Mouse (Mus musculus) ES-Bruce4 (cell line): ENCODE data around the gene Med4.

Experiments used
- CTCF ChIP-seq: IDR thresholded peaks from one replicate; pipeline ENCODE4 v1.8.1; 2011; ENCODE audit warnings: low read depth, low read length
- POLR2A ChIP-seq: IDR thresholded peaks from one replicate; pipeline ENCODE4 v1.8.1; 2011; ENCODE audit warnings: low read length; ENCODE audit not compliant: insufficient read depth

- TF ChIP-seq POLR2A (no peak), CTCF (no peak)
Measured at GRCm38 (mm10) chr14:73467697-73468096, 42.1 kb upstream of the Med4 start.
